Mouse (Mus musculus): ENCODE measurements around the gene Ngdn.
"Not testable (repeated sequence)": the region's sequence is repeated elsewhere in the genome, so short reads cannot be mapped to it uniquely, and the experiment has no call there.

The Ngdn gene

GRCm38 (mm10) chr14:55029034-55029698 lies 13.9 kb downstream of the Ngdn start:
- DNase-seq (ENCODE audit: low read depth, low spot score): no peak

- no peak for DNase-seq (ENCODE audit: low read depth, low spot score)
Observed at GRCm38 (mm10) chr14:55032695-55033225, 17.5 kb downstream of the Ngdn start.

GRCm38 (mm10) chr14:55043694-55044093 lies 28.4 kb downstream of the Ngdn start:
- DNase-seq (ENCODE audit: low read depth, low spot score): not testable (repeated sequence)

- DNase-seq (ENCODE audit: low read depth, low spot score): no peak
Observed at GRCm38 (mm10) chr14:55047971-55048531, 32.8 kb downstream of the Ngdn start.

GRCm38 (mm10) chr14:55052496-55052895 lies 37.2 kb downstream of the Ngdn start:
- no peak for DNase-seq (ENCODE audit: low read depth, low spot score)

- no peak for DNase-seq (ENCODE audit: low read depth, low spot score)
Observed at GRCm38 (mm10) chr14:55053050-55053449, 37.8 kb downstream of the Ngdn start.

- DNase-seq (ENCODE audit: low read depth, low spot score): no peak
Observed at GRCm38 (mm10) chr14:55053708-55054190, 38.5 kb downstream of the Ngdn start.

- DNase-seq (ENCODE audit: low read depth, low spot score): no peak
Observed at GRCm38 (mm10) chr14:55054191-55054749, 39.0 kb downstream of the Ngdn start.

GRCm38 (mm10) chr14:55055167-55055834 lies 40.0 kb downstream of the Ngdn start:
- DNase-seq (ENCODE audit: low read depth, low spot score): peak; percentile 2

- no peak for DNase-seq (ENCODE audit: low read depth, low spot score)
Observed at GRCm38 (mm10) chr14:55059009-55059408, 43.8 kb downstream of the Ngdn start.

- DNase-seq (ENCODE audit: low read depth, low spot score): no peak
Observed at GRCm38 (mm10) chr14:55059931-55060330, 44.7 kb downstream of the Ngdn start.

- no peak for DNase-seq (ENCODE audit: low read depth, low spot score)
Observed at GRCm38 (mm10) chr14:55061845-55062244, 46.6 kb downstream of the Ngdn start.

GRCm38 (mm10) chr14:55062626-55063025 lies 47.4 kb downstream of the Ngdn start:
- no peak for DNase-seq (ENCODE audit: low read depth, low spot score)

- DNase-seq (ENCODE audit: low read depth, low spot score): no peak
Observed at GRCm38 (mm10) chr14:55063117-55063516, 47.9 kb downstream of the Ngdn start.

- no peak for DNase-seq (ENCODE audit: low read depth, low spot score)
Observed at GRCm38 (mm10) chr14:55063581-55064381, 48.5 kb downstream of the Ngdn start.

GRCm38 (mm10) chr14:55064481-55065370 lies 49.5 kb downstream of the Ngdn start:
- no peak for DNase-seq (ENCODE audit: low read depth, low spot score)

GRCm38 (mm10) chr14:55065391-55065790 lies 50.1 kb downstream of the Ngdn start:
- no peak for DNase-seq (ENCODE audit: low read depth, low spot score)

GRCm38 (mm10) chr14:55066042-55066441 lies 50.8 kb downstream of the Ngdn start:
- DNase-seq (ENCODE audit: low read depth, low spot score): no peak

GRCm38 (mm10) chr14:55071756-55072155 lies 56.5 kb downstream of the Ngdn start:
- no peak for DNase-seq (ENCODE audit: low read depth, low spot score)
